Mouse (Mus musculus): ENCODE data around the gene Map4. TPM values are rescaled to one million over a fixed set of nuclear protein-coding genes. Genes with fewer than 3 reads are reported as not detected.
"Not testable (repeated sequence)": the region's sequence is repeated elsewhere in the genome, so short reads cannot be mapped to it uniquely, and the experiment has no call there.

Map4 gene
- total RNA-seq, 1 experiment from 2014 or later: 83.4 TPM

DNA sequence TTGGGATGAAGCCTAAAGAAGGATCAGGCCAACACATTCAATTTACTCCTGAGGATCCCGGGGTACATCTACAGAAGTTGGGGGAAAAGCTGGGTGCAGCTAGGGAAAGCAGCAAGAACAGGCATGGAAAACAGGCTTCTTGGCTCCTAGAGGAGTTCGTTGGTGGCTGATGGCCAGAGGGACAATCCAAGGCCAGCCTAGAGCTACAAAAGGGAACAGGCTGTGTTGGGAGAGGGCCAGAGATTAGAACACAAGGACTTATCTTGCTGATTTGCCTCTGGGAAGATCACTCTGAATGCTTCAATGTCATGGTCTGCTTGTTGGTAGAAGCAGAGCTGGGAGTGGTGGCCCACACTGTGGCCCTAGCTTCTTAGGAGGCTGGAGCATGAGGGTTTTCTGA lies 13.3 kb upstream of the Map4 start:
- peak; percentile 65 for DNase-seq

DNA sequence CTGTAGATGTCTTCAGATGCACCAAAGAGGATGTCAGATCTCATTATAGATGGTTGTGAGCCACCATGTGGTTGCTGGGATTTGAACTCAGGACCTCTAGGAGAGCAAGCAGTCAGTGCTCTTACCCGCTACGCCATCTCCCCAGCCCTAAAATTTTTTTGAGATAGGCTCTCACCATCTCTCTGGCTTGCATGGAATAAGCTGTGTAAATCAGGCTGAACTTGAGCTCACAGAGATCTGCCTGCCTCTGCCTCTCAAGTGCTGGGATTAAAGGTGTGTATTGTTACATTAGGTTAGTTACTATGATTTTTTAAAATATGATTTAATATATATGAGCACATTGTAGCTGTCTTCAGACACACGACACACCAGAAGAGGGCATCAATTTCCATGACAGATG lies 2.1 kb upstream of the Map4 start:
- no peak for DNase-seq

DNA sequence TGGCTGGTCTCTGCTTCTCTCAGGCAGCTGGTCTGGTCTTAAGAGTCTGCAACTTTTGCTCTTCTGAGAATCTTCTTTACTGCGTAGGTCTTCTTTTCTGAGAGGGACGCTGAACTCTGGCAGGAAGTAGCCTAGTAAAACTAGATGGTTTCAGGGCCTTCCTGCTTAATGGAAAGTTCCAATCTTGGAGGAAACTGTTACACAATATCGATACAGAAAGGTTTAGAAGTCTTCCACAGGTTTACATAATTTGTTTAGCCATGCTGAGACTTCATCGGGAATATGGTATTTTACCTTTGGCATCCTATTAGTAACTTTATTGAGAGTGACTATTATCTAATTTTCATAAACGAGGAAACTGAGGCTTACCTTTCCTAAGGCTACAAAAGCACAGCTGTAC lies 1.2 kb upstream of the Map4 start:
- no peak for DNase-seq

DNA sequence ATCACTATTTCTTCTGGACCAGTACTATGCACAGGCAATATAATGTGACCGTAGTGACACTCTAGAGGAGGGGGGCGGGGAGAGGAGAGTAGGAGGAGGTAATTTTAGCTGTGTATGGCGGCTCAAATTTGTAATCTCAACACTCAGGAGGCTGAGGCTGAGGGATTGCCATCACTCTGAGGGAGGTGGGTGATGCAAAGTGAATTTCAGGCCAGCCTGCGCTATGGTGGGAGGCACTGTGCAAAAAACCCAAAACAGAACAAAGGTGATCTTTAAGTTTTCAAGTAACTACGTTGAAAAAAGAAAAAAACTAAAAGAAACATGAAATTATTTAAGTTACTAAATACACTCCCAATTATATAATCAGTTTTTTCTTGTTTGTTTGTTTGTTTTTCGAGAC lies 508 bp upstream of the Map4 start:
- DNase-seq: no peak

- DNase-seq: peak; percentile 18
These were observed 1.1 kb downstream of the Map4 start for GRCm38 (mm10) chr9:109932361-109932755.

DNA sequence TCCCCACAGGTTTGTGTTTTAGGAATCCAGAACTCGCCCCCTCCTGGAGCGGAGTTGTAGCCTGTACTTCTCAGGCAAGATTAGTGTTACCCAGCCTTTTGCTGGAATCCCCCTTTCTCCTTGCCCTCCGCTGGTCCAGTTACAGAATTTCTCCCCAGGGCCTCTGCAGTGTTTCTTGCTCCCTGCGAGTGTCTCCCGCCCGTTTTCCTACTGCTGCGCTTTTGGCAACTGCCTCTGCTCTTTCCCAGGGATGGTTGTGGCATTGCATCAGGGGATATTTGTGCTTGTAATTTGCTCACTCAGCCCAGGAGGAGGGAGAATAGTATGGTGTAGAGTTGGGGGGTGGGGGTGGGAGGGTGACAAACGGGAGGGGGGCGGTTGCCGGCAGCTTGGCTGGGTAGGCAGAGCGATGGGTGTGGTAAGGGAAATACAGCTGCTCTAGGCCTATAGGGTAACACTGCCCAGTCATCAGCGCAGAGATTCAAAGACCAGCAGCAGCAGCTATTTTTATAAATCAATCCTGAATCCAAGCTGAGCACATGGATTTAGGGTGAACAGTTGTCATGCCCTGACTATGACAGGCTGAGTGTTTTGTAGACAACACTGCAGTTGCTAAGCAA lies 1.6 kb downstream of the Map4 start:
- peak; percentile 34 for DNase-seq

DNA sequence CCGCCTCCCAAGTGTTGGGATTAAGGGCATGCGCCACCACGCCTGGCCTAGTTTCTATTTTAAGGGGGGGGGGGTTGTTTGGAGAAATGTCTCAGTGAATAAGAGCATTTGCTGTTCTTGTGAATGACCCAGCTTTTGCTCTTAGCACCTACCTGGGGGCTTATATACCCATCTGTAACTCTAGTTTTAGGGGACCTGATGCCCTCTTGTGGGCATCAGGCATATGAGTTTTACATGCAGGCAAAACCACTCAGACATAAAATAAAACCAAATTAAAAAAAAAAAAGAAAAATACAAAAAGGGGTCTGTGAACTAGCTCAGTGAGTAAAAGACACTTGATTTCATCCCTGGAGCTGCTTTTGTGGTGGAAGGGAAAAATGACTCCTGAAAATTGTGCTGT lies 8.1 kb downstream of the Map4 start:
- no peak for DNase-seq

DNA sequence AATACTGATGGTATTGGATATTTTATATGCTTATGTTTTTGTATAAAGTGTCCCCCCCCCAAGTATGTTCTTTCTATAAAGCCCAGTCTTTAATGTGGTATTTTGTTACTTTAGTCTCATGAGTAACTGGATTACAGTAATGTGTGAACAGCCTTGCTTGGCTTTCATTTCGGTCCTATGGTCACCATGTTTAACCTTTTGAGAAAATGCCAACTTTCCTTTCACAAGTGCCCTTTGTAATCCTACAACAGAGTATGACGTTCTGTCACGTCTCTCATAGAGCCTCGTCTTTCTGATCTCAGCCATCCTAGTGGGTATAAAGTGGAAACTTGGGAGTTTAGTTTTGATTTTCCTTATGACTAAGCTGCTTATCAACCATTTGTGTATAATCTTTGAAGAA lies 11.5 kb downstream of the Map4 start:
- no peak for DNase-seq

DNA sequence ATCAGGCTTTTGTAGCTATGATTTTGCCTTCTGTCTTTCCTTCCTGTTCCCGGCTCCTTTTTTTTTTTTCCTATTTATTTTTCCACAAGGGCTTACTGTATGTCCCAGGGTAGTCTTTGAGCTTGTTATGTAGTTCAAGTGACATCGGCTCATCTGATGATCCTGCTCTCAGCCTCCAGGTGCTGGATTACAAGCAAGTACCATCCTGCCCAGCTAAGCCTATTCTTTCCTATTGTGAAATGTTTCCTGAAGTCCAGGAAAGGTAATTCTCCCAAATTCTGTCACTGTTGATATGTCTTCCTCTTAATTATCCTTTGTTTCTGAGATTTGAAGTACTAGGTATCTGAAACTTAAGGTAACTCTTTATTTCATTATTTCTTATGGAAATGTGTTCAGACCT lies 13.5 kb downstream of the Map4 start:
- DNase-seq: no peak

- no peak for DNase-seq
These were observed 17.3 kb downstream of the Map4 start for GRCm38 (mm10) chr9:109948546-109948945.

GRCm38 (mm10) chr9:109949801-109950200 lies 18.5 kb downstream of the Map4 start:
- DNase-seq: no peak

- no peak for DNase-seq
These were observed 22.3 kb downstream of the Map4 start for GRCm38 (mm10) chr9:109953538-109953937.

DNA sequence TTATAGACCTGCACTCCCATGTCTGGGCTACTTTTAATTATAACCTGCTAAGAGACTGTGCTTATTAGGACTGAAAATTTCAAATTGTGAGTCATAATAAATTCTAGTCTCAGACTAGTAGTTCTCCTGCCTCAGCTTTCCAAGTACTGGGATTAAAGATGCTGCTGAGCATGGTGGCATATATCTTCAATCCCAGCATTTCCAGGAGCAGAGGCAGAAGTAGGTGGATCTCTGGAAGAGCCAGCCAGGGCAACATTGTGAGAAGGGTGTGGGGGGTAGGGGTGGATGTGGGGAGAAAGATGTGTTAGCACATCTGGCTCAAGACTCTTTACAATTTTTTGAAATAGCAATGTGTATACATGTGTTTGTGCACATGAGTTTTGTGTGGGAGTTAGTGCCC lies 23.4 kb downstream of the Map4 start:
- DNase-seq: no peak

- no peak for DNase-seq
These were observed 28.3 kb downstream of the Map4 start for GRCm38 (mm10) chr9:109959456-109960150.

- DNase-seq: no peak
These were observed 29.3 kb downstream of the Map4 start for GRCm38 (mm10) chr9:109960593-109960992.

DNA sequence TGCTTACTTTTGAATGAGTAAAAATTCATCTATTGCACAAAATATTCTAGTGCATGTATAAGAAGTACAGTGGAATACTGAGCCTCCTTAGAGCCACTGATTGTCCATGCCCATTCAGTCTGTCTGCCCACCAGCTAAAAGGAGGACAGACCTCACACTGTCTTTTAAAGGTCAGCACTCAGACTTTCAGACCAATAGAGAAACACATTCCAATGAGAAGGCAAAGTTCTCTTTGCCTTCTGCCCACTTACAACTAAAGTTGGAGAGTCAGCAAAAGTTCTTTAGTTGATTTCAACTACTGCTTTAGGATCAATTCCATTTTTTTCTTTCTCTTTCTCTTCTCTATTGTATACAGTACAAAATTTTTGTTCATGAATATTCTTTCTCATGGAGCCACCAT lies 33.5 kb downstream of the Map4 start:
- no peak for DNase-seq

GRCm38 (mm10) chr9:109968351-109969116 lies 37.3 kb downstream of the Map4 start:
- DNase-seq: no peak

DNA sequence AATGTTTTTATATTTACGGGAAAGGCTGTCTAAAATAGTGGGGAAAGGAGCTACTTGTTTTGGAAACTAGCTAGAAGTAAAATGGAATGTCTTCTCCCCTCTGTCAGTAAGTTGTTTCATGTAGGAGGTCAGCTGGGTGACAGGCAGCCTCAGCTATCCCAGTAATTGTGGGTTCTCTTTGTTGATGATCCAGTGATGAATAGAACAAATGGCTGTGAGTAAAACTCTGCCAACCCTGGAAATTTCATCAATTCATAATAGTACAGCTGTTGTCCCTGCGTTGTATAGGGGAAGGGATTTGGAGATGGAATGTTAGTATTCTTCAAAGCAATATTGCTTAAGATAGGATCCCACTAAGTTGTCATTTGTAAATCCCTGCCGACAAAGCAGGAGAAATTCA lies 37.9 kb downstream of the Map4 start:
- no peak for DNase-seq

- DNase-seq: no peak
These were observed 38.6 kb downstream of the Map4 start for GRCm38 (mm10) chr9:109969792-109970336.

DNA sequence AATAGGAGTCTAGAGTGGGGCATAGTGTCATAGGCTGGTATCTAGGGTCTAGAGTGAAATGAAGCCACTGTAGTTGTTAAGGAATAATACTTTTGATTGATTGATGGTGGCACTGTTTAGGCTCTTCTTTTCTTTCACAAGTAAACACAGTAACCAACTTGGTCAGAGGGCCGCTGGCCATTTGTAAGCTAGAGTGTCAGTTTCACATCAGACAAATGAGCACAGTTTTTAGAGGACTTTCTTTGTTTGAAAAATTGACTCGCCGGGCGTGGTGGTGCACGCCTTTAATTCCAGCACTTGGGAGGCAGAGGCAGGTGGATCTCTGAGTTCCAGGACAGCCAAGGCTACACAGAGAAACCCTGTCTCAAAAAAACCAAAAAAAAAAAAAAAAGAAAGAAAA lies 40.5 kb downstream of the Map4 start:
- DNase-seq: not testable (repeated sequence)

- DNase-seq: not testable (repeated sequence)
These were observed 49.0 kb downstream of the Map4 start for GRCm38 (mm10) chr9:109980223-109980622.

DNA sequence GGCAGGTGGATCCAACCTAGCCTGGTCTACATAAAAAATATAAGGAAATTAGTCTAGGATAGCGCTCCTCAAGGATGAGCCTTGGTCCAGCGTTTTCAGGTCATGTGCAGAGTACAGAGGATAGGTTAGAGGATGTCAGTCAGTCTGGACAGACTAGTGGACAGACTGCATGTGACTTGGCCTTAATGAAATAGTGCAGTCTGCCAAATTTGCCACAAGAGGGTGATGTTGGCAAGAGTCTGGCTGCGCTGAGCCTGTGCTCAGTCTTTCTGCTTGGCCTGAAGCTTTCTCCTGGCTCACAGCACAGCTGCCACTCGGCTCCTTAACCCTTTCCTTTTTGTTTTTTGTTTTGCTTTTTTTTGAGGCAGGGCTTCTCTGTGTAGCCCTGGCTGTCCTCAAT lies 54.2 kb downstream of the Map4 start:
- DNase-seq: peak; percentile 53

GRCm38 (mm10) chr9:109989084-109989483 lies 57.8 kb downstream of the Map4 start:
- peak; percentile 56 for DNase-seq
